Mouse (Mus musculus): Measurements from ENCODE around the gene Cd44. TPM values are rescaled to one million over a fixed set of nuclear protein-coding genes. Genes with fewer than 3 reads are reported as not detected.

Gene Cd44
- total and polyA plus RNA-seq, 3 experiments: 102 to 153 (median 112) TPM

GRCm38 (mm10) chr2:102940813-102941361 is 39.4 kb upstream of the Cd44 start:
- no peaks in the 10 kb centered on the region; the same call in 1 of the 2 replicates for H3K79me2 ChIP-seq (replicated peaks; ENCODE audit: control insufficient read depth, extremely low read depth, insufficient read depth, poor library complexity, severe bottlenecking)
- DNase-seq (ENCODE audit: extremely low read depth): no peak
- peak overlapping the region; percentile 43 for H3K27ac ChIP-seq (ENCODE audit: insufficient read depth, low read depth)
- H3K4me1 ChIP-seq (ENCODE audit: control insufficient read depth in 1 of 2, insufficient read depth in 2 of 2): peaks cover 4 to 59% of the 10 kb centered on the region in 2 experiments
- dilution Hi-C loops (cut with MboI; ENCODE audit: extremely low pct_ligation_motif_present, extremely low pct_unique_long_range_greater_than_20kb, low sequenced_read_pairs) (no loop called here), in situ Hi-C loops (cut with MboI; ENCODE audit: low pct_ligation_motif_present, low pct_unique_long_range_greater_than_20kb, low sequenced_read_pairs) (no loop called here)
- peak overlapping the region; percentile 30 to 75 (median 60) for H3K4me3 ChIP-seq (replicated peaks in 1 of 3; ENCODE audit: low read depth in 2 of 3, low read length in 2 of 3, poor library complexity in 1 of 3)
- H3K9ac ChIP-seq (ENCODE audit: insufficient read depth, low read depth): peak overlapping the region; percentile 56
- no peaks in the 10 kb centered on the region for H3K9me3 ChIP-seq (replicated peaks; ENCODE audit: low read length)
- H3K4me2 ChIP-seq (ENCODE audit: insufficient read depth, low read depth, poor library complexity, severe bottlenecking): peak overlapping the region; percentile 71; the same call in 1 of the 2 replicates
- H3K36me3 ChIP-seq (replicated peaks in 1 of 2; ENCODE audit: control insufficient read depth in 1 of 2, insufficient read depth in 1 of 2, low read length in 1 of 2): no peaks in the 10 kb centered on the region
- TF ChIP-seq SMC3 (IDR thresholded peaks at IDR 0.05; ENCODE audit: low read depth, low read length): no peak
- TF ChIP-seq MEF2A (IDR thresholded peaks at IDR 0.05; ENCODE audit: borderline replicate concordance, low read depth, low read length): no peak
- TF ChIP-seq CTCF (conservative IDR thresholded peaks at IDR 0.05 in 1 of 2, IDR thresholded peaks at IDR 0.05 in 1 of 2; ENCODE audit: low read depth in 2 of 2, low read length in 2 of 2): no peak
- peak; percentile 68 for TF ChIP-seq USF1 (IDR thresholded peaks at IDR 0.05; ENCODE audit: low read depth, low read length)
- peak; percentile 26 for TF ChIP-seq ETS1 (conservative IDR thresholded peaks at IDR 0.05; ENCODE audit: low read depth, low read length)
- no peak for TF ChIP-seq NELFE (IDR thresholded peaks at IDR 0.05; ENCODE audit: low read depth, low read length)
- peak; percentile 77 for TF ChIP-seq BHLHE40 (IDR thresholded peaks at IDR 0.05; ENCODE audit: low read depth, low read length)
- peak; percentile 41; the same call in 1 of the 2 replicates for TF ChIP-seq USF2 (conservative IDR thresholded peaks at IDR 0.05; ENCODE audit: low read depth, low read length)
- TF ChIP-seq POLR2A (IDR thresholded peaks at IDR 0.05; ENCODE audit: low read depth, low read length): peak; percentile 22; the same call in 1 of the 2 replicates
- 0 out of 2 replicates have a peak, but pooled peaks have one; percentile 70 for TF ChIP-seq CHD1 (IDR thresholded peaks at IDR 0.05; ENCODE audit: low read depth, low read length)
- TF ChIP-seq MAX (IDR thresholded peaks at IDR 0.05; ENCODE audit: low read length): peak; percentile 38; the same call in 1 of the 2 replicates
- no peak for TF ChIP-seq JUN (IDR thresholded peaks at IDR 0.05; ENCODE audit: insufficient read depth, low read depth, low read length)
- H3K27me3 ChIP-seq (replicated peaks): no peaks in the 10 kb centered on the region

GRCm38 (mm10) chr2:102940158-102940557 is 38.7 kb upstream of the Cd44 start:
- TF ChIP-seq BHLHE40 (IDR thresholded peaks at IDR 0.05; ENCODE audit: low read depth, low read length) (peak; percentile 87), MAFK (IDR thresholded peaks at IDR 0.05; ENCODE audit: insufficient replicate concordance, low read length) (no peak), JUND (conservative IDR thresholded peaks at IDR 0.05; ENCODE audit: low read depth, low read length) (no peak), SIN3A (IDR thresholded peaks at IDR 0.05; ENCODE audit: low read length) (peak; percentile 23; the same call in 1 of the 2 replicates), MYC (IDR thresholded peaks at IDR 0.05; ENCODE audit: low read depth, low read length) (peak; percentile 41; the same call in 1 of the 2 replicates), IRF4 (IDR thresholded peaks at IDR 0.05; ENCODE audit: low read depth, low read length) (no peak), E2F4 (IDR thresholded peaks at IDR 0.05; ENCODE audit: insufficient replicate concordance, low read depth, low read length) (no peak), ELF1 (IDR thresholded peaks at IDR 0.05; ENCODE audit: low read depth, low read length) (peak; percentile 13; the same call in 1 of the 2 replicates), UBTF (IDR thresholded peaks at IDR 0.05; ENCODE audit: low read depth, low read length) (no peak), NRF1 (IDR thresholded peaks at IDR 0.05; ENCODE audit: low read depth, low read length) (peak; percentile 85), MEF2A (IDR thresholded peaks at IDR 0.05; ENCODE audit: borderline replicate concordance, low read depth, low read length) (0 out of 2 replicates have a peak, but pooled peaks have one; percentile 27), CHD2 (IDR thresholded peaks at IDR 0.05; ENCODE audit: low read length) (no peak), ETS1 (conservative IDR thresholded peaks at IDR 0.05; ENCODE audit: low read depth, low read length) (peak; percentile 57), TCF12 (IDR thresholded peaks at IDR 0.05; ENCODE audit: low read depth, low read length) (no peak)
- H3K79me2 ChIP-seq (replicated peaks; ENCODE audit: control insufficient read depth, extremely low read depth, insufficient read depth, poor library complexity, severe bottlenecking): no peaks in the 10 kb centered on the region; the same call in 1 of the 2 replicates
- in situ Hi-C loops (cut with MboI; ENCODE audit: low pct_ligation_motif_present, low pct_unique_long_range_greater_than_20kb, low sequenced_read_pairs) (no loop called here), dilution Hi-C loops (cut with MboI; ENCODE audit: extremely low pct_ligation_motif_present, extremely low pct_unique_long_range_greater_than_20kb, low sequenced_read_pairs) (no loop called here)
- peak overlapping the region in 2 of 3 experiments; percentile 60 to 75 for H3K4me3 ChIP-seq (replicated peaks in 1 of 3; ENCODE audit: low read depth in 2 of 3, low read length in 2 of 3, poor library complexity in 1 of 3)
- no peak for DNase-seq (ENCODE audit: extremely low read depth)
- peaks cover 8 to 57% of the 10 kb centered on the region in 2 experiments for H3K4me1 ChIP-seq (ENCODE audit: control insufficient read depth in 1 of 2, insufficient read depth in 2 of 2)
- H3K9ac ChIP-seq (ENCODE audit: insufficient read depth, low read depth): peak overlapping the region; percentile 56
- no peaks in the 10 kb centered on the region for H3K36me3 ChIP-seq (replicated peaks in 1 of 2; ENCODE audit: control insufficient read depth in 1 of 2, insufficient read depth in 1 of 2, low read length in 1 of 2)
- H3K27me3 ChIP-seq (replicated peaks): no peaks in the 10 kb centered on the region
- peak overlapping the region; percentile 71 for H3K4me2 ChIP-seq (ENCODE audit: insufficient read depth, low read depth, poor library complexity, severe bottlenecking)
- H3K27ac ChIP-seq (ENCODE audit: insufficient read depth, low read depth): no peak overlapping the region
- no peaks in the 10 kb centered on the region for H3K9me3 ChIP-seq (replicated peaks; ENCODE audit: low read length)

All from CH12.LX (cell line).